Mouse (Mus musculus): ENCODE results near the gene Rab6b. TPM values are rescaled to one million over a fixed set of nuclear protein-coding genes. Genes with fewer than 3 reads are reported as not detected.

Rab6b gene
- polyA plus RNA-seq, 1 experiment from 2014 or later: 7.3 TPM

DNA sequence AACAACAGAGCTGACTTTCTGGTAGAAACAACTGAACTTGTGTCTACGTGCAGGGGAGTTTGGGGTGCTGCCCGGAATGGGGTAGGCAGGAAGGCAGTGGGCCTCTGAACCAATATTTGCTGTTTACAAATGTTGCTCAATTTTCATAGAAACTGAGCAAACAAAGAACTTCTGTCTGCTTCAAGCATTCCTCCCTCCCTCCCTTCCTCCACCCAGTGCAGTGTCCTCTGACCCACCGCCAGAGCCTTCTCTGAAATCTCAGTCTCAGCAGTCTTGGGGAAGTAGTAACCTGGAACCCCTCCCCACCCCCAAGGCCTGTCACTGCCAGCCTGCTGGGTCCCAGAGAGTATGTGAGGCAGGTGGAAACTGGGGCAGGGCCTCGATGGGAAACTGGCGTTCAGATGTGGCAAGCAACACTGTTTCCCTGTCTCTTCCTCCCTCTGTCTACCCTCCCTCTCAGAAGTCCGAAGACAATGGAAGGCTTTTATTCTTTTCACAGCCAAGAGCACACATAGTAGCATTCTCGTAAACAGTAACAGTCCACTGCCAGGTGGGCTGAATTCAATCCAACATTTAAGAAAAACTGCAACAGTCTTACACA lies 123.1 kb downstream of the Rab6b start:
- Histone ChIP-seq H3K27me3 (replicated peaks; ENCODE audit: control insufficient read depth, insufficient read depth, low read length) (no peaks in the 10 kb centered on the region), H3K4me1 (ENCODE audit: control insufficient read depth, insufficient read depth, low read length) (peaks cover 4% of the 10 kb centered on the region; the same call in 1 of the 2 replicates), H3K9ac (ENCODE audit: low read depth, low read length) (no peak overlapping the region), H3K9me3 (ENCODE audit: control insufficient read depth, low read length) (no peaks in the 10 kb centered on the region), H3K4me2 (ENCODE audit: low read depth, low read length) (no peak overlapping the region), H3K27ac (replicated peaks; ENCODE audit: low read depth, low read length) (peak overlapping the region; percentile 62), H3K4me3 (ENCODE audit: low read depth, low read length) (no peak overlapping the region), H3K36me3 (ENCODE audit: control insufficient read depth, insufficient read depth, low read length) (no peaks in the 10 kb centered on the region)
- WGBS: 51% methylated on average over 7 of the region's 7 CpGs
- peak; percentile 52 for DNase-seq (ENCODE audit: low spot score)
- peak; percentile 79 for ATAC-seq (ENCODE audit: low read depth)

Other genes starting within 250 kb of the Rab6b start
- gene Slco2a1, start 123.1 kb upstream of the Rab6b start, polyA plus RNA-seq (2014; fragmentation: Nextera tagmentation; extraction: Ambion mirVana): 8.8 and 10.0 TPM in 2 replicates
- 70.9 and 73.5 TPM in 2 replicates for gene Srprb, start 90.3 kb downstream of the Rab6b start, polyA plus RNA-seq (2014; fragmentation: Nextera tagmentation; extraction: Ambion mirVana)
- gene Gm20425, start 118.5 kb downstream of the Rab6b start, polyA plus RNA-seq (2014; fragmentation: Nextera tagmentation; extraction: Ambion mirVana): 0.45 and 3.8 TPM in 2 replicates
- gene Trf, start 118.7 kb downstream of the Rab6b start, polyA plus RNA-seq (2014; fragmentation: Nextera tagmentation; extraction: Ambion mirVana): 34.1 and 35.4 TPM in 2 replicates
- 0.67 and 0.71 TPM in 2 replicates for gene 1300017J02Rik, start 193.3 kb downstream of the Rab6b start, polyA plus RNA-seq (2014; fragmentation: Nextera tagmentation; extraction: Ambion mirVana)
- 56.5 and 63.2 TPM in 2 replicates for gene Topbp1, start 193.4 kb downstream of the Rab6b start, polyA plus RNA-seq (2014; fragmentation: Nextera tagmentation; extraction: Ambion mirVana)

Measured in embryonic facial prominence, embryonic 14.5 days (tissue).